Mouse (Mus musculus) liver, embryonic 14.5 days (tissue): ENCODE results near the gene Stx11.

ENCODE experiments used
- CTCF ChIP-seq: IDR thresholded peaks from 2 replicates; pipeline ENCODE4 v1.5.1; 2016; ENCODE audit warnings: antibody characterized with exemption, low read depth, control low read depth
- EP300 ChIP-seq: IDR thresholded peaks from 2 replicates; pipeline ENCODE4 v1.6.1; 2016; ENCODE audit warnings: antibody characterized with exemption, low read depth

GRCm38 (mm10) chr10:12947606-12948005, 16.5 kb downstream of the Stx11 start:
- TF ChIP-seq EP300 (no peak), CTCF (no peak)
